ENCODE assay signal across 8 mouse cellular contexts in genomic region chr9:21073044-21073840, GRCm38 (mm10). TPM values are rescaled to one million over a fixed set of nuclear protein-coding genes. Genes with fewer than 3 reads are reported as not detected.
DNase-seq lines count a peak whose midpoint lies in the region; ATAC-seq and TF ChIP-seq lines count a peak whose summit lies in the region.

TSS of gene Gm49373 (minus strand) at chr9:21073096.
TSS of gene Fdx1l (minus strand) at chr9:21073614.

- H3K27ac ChIP-seq in forebrain, embryonic 13.5 days = 0 out of 2 replicates have a peak within 1 kb of the TSS, but pooled peaks have one; percentile 12
- H3K27ac ChIP-seq in neural tube, embryonic 15.5 days (replicated peaks) = peak within 1 kb of the TSS; percentile 75

- 3% methylated on average over 57 of the region's 58 CpGs for WGBS in forebrain, embryonic 13.5 days
- WGBS in neural tube, embryonic 15.5 days = 3% methylated on average over 58 of the region's 58 CpGs

- ATAC-seq in forebrain, embryonic 13.5 days = peak; percentile 95
- ATAC-seq in neural tube, embryonic 15.5 days (ENCODE audit: low FRiP score) = peak; percentile 95

- intact Hi-C loops in heart, postnatal 14 days (cut with DNase I) = loop anchor here (2.0 kb wide), 1 partner anchor 36 kb away; no protein-coding TSS in a partner anchor

- H3K4me1 ChIP-seq in E14TG2a.4 (replicated peaks; ENCODE audit: low read depth, low read length) = peaks cover 38% of the 10 kb centered on the region
- peaks cover 18% of the 10 kb centered on the region for H3K4me1 ChIP-seq in forebrain, embryonic 13.5 days
- peaks cover 24% of the 10 kb centered on the region for H3K4me1 ChIP-seq in neural tube, embryonic 15.5 days

- H3K4me2 ChIP-seq in forebrain, embryonic 13.5 days = peak within 1 kb of the TSS; percentile 91
- peak within 1 kb of the TSS; percentile 93 for H3K4me2 ChIP-seq in neural tube, embryonic 15.5 days

- peaks cover 80% of the 10 kb centered on the region for H3K36me3 ChIP-seq in E14TG2a.4 (ENCODE audit: insufficient read depth, low read length)
- H3K36me3 ChIP-seq in forebrain, embryonic 13.5 days (ENCODE audit: poor library complexity, severe bottlenecking) = peaks cover 43% of the 10 kb centered on the region
- H3K36me3 ChIP-seq in neural tube, embryonic 15.5 days = peaks cover 42% of the 10 kb centered on the region

- DNase-seq in c-Kit-positive CD71-positive TER-119-positive erythroid progenitor cells, embryonic 14.5 days (ENCODE audit: low spot score) = peak; percentile 81
- DNase-seq in heart, postnatal 14 days = peak; percentile 87 to 91
- DNase-seq in layer of hippocampus, adult 11-12 months (ENCODE audit: low spot score) = peak; percentile 92
- DNase-seq in lung, adult 18-20 months = peak; percentile 89 to 93
- DNase-seq in testis, postnatal 14 days (ENCODE audit: low spot score) = peak; percentile 87

- H3K27me3 ChIP-seq in E14TG2a.4 (ENCODE audit: insufficient read depth, low read length) = no peaks in the 10 kb centered on the region
- no peaks in the 10 kb centered on the region for H3K27me3 ChIP-seq in forebrain, embryonic 13.5 days
- no peaks in the 10 kb centered on the region for H3K27me3 ChIP-seq in neural tube, embryonic 15.5 days (replicated peaks)

- peak within 1 kb of the TSS; percentile 87 for H3K9ac ChIP-seq in forebrain, embryonic 13.5 days
- peak within 1 kb of the TSS; percentile 88 for H3K9ac ChIP-seq in neural tube, embryonic 15.5 days (replicated peaks)

- H3K4me3 ChIP-seq in E14TG2a.4 (replicated peaks; ENCODE audit: low read length) = peak within 1 kb of the TSS; percentile 98
- peak within 1 kb of the TSS; percentile 86 for H3K4me3 ChIP-seq in forebrain, embryonic 13.5 days
- peak within 1 kb of the TSS; percentile 84 for H3K4me3 ChIP-seq in neural tube, embryonic 15.5 days (replicated peaks)

- TF ChIP-seq CTCF in E14TG2a.4 (conservative IDR thresholded peaks at IDR 0.05; ENCODE audit: low read length) = no peak

- no peaks in the 10 kb centered on the region for H3K9me3 ChIP-seq in E14TG2a.4 (ENCODE audit: low read length)
- H3K9me3 ChIP-seq in forebrain, embryonic 13.5 days (replicated peaks) = no peaks in the 10 kb centered on the region
- no peaks in the 10 kb centered on the region for H3K9me3 ChIP-seq in neural tube, embryonic 15.5 days (replicated peaks)

RNA-seq across cellular contexts. Expression of gene Gm49373, which starts in this region (rescaled TPM):
- polyA plus RNA-seq in forebrain, embryonic 13.5 days (2015; fragmentation: Nextera tagmentation; extraction: Ambion mirVana) = 0.78 and 1.2 TPM in 2 replicates
- total RNA-seq in heart, postnatal 14 days (2021) = under 1 TPM; 0.26 to 0.39 TPM
- 1.6 and 2.2 TPM in 2 replicates for polyA plus RNA-seq in neural tube, embryonic 15.5 days (2015; fragmentation: Nextera tagmentation; extraction: Ambion mirVana)

RNA-seq across cellular contexts. Expression of gene Fdx1l, which starts in this region (rescaled TPM):
- polyA plus RNA-seq in forebrain, embryonic 13.5 days (2015; fragmentation: Nextera tagmentation; extraction: Ambion mirVana) = 46.0 and 51.9 TPM in 2 replicates
- 10 to 100 TPM; 25.4 to 26.8 TPM for total RNA-seq in heart, postnatal 14 days (2021)
- 69.8 and 77.7 TPM in 2 replicates for polyA plus RNA-seq in neural tube, embryonic 15.5 days (2015; fragmentation: Nextera tagmentation; extraction: Ambion mirVana)

Comparison
In these comparisons a context has a peak if more than half of its experiments do, and no peak if none do; other contexts are left out.
1. Peak in every context shown above with its lines: DNase-seq, ATAC-seq, H3K4me3 ChIP-seq and H3K27ac ChIP-seq.